Mouse (Mus musculus): Measurements from ENCODE around the gene Grin1.

The Grin1 gene

DNA sequence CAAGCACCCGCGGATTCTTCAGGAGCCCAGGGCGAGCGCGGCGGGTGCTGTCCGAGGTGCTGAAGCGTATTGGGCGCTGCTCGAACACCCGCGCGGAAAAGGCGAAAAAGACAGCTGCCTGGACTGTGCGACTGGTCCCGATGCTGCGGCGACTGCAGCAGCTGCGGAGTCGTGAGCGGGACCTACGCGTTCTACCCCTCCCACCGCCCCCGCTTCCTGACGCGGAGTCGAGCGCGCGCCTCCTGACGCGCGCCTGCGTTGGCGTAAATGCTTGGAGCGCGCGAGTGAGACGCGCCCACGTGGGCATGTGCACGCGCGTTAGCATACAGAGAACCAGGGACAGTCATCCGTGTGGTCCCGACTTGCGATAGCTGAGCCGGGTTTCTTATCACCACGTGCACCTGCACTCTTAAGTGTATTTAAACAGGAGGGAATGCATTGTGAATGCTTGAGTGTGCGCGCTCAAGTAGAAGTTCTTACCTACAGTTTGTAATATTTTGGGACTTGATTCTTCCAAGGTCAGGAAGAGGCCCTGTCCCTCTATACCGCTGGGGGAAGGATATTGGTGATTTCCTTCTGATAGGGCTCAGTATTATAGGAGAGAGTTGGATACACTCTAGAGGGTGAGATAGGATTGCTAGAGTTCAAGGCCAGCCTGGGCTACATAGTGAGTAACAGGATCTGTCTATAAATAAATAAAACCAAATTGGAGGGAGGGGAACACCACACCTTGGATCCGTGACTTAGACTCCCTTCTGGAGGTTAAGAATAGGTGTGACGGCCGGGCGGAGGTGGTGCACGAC lies at the start of gene Grin1:
Grin1 (minus strand) TSS at position 217 of the 803 bp plus-strand sequence.
- peak; percentile 92 for DNase-seq (ENCODE audit: low spot score in 2 of 2)

DNA sequence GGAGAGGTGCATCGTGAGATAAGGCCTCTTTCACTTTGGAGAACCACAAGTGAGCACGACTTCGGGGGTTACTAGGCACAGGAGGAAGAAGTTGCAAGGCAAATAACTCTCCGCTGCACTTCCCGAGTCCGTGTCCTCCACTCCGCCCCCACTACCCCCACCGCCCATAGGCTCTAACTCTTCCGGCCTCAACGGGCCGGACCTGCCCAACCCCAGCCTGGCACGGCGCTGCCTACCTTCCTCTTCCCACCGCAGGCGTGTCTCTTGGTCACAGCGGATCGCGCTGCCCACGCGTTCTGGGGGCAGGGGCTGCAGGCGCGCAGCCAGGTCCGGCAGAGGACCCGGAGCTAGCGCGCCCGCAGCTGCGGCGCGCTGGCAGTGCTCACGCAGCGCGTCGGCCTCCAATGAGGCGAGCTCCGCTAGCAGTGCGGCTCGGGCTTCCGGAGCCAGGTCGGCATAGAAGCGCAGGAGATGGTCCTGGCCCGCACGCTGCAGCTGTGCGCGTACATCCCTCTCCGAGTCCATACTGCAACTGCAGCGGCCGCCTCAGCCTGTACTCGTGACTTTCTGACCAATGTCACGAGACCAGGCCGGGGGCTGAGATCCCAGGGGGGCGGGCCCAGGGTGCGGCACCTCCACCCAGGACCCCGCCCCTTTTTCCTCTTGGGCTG lies 46.2 kb upstream of the Grin1 start, which contains the start of gene Uap1l1:
Uap1l1 (minus strand) TSS at position 592 of the 671 bp plus-strand sequence.
- peak; percentile 36 to 48 for DNase-seq (ENCODE audit: low spot score in 2 of 2)

DNA sequence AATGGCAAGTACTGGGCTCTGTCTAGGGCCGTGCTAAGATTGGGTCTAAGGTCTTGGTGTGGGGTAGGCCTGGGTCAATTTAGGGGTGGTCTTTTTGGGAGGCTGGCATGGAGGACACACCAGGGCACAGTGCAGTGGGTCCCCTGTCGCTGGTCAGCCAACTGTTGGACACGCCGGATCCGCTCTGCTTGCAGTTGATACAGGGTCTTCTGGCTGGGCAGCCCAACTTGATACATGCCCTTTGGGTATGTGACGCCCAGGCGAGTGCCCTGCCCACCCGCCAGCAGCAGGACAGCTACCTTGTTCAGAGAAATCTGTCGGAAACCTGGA lies 45.7 kb upstream of the Grin1 start:
- no peak for DNase-seq (ENCODE audit: low spot score in 2 of 2)

DNA sequence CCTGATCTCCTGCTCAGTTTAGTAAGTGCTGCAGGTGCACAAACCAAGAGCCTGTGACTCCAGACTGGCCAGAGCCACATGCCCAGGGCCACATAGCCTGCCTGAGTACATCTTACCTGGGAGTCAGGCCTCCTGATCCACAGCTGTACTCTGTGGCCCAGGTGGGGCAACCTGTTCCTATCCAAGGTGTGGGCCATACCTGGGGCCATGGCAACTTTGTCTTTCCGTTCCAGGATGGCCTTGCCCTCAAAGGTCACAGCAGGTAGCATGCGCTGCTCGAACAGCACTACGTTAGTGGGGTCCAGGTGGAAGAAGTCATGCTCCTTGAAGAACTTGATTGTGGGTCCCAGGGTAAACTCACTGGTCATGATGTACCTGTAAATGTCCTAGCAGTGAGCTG lies 45.3 kb upstream of the Grin1 start:
- no peak for DNase-seq (ENCODE audit: low spot score in 2 of 2)

DNA sequence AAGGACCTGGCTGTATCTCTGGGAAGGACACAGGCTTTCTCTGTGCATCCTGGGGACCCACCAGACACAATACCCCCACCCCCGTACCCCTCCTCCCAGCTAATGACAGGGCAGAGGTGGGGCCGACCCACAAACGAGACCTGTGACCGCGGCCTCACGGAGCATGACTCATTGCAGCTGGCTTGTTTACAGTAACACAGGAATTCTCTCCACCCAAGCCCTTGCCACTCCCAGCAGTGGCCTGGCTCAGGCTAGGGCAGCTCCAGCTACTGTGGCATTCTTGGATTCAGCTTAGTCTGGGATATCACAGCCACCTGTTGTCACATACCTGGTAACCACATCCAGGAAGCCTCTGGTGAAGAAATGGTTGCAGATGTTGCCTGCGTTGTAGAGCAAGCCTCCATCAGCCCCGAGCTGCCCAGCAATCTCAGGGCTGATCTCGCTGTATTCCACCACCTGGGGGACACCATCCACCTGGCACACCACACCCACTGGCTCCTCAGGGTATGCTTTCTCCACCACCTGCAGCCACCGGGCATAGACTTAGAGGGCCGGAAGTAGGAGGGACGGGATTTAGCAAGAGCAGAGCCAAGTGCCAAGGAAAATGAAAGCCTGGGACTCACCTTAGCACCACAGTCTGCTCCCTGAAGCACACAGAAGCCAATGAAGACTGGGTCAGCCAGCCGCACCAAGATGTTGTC lies 44.6 kb upstream of the Grin1 start:
- no peak for DNase-seq (ENCODE audit: low spot score in 2 of 2)

DNA sequence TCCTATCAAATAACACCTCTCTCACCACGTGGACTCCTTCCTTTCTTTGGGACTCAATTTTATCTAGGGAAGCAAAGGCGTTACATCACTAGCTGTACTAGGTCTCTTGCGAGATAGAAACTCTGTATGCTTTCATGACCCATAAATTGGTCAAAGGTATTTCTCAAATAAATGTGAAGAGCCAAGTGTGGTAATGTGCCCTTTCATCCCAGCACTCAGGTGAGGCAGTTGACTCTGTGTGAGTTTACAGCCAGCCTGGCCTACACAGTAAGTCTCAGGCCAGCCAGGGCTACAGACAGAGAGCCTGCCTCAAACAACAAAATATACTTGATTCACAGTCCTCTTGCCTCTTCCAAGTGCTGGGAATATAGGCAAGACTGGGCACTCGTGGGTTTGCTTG lies 40.9 kb upstream of the Grin1 start:
- DNase-seq (ENCODE audit: low spot score in 2 of 2) = no peak

DNA sequence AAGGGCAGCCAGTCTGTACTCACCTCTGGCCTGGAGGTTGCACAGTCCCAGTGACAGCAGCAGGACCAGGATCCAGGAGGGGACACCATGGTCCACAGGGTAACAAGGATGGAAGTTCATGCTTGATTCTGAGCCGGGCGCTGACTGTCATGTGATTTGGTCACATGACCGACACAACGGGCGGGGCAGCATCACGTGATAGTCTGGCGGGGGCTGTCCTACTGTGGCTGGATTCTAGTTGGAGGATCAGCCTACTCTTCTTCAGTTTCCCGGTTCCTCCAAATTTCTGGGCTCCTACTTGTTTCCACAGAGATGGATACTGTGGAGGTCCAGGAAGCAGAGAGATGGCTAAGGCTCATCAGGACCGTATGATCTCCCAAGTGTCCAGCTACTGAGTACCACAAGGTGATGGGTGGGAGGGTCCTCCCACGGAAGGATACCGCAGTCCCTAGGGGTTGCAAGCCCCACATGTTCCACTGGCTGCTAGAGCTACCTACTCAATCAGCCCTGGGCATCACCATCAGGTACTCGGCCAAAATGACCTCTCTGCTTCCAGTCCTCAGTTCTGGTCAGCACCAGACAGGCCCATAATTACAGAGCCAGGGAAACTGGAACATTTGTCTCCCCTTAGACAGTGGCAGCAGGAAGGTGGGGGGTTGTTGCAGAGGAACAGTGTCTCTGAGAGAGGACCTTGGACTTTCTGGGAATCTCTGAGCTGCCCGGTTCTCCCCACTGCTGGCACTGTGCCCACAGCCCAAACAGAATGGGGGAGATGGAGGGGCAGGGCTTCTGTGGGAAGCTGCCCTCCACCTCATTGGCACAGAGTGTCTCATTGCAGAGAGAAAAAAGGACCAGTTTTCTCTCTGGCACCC lies 37.5 kb upstream of the Grin1 start, which contains the start of gene Dpp7:
Dpp7 (minus strand) TSS at position 152 of the 872 bp plus-strand sequence.
- DNase-seq (ENCODE audit: low spot score in 2 of 2) = peak; percentile 73 to 79

DNA sequence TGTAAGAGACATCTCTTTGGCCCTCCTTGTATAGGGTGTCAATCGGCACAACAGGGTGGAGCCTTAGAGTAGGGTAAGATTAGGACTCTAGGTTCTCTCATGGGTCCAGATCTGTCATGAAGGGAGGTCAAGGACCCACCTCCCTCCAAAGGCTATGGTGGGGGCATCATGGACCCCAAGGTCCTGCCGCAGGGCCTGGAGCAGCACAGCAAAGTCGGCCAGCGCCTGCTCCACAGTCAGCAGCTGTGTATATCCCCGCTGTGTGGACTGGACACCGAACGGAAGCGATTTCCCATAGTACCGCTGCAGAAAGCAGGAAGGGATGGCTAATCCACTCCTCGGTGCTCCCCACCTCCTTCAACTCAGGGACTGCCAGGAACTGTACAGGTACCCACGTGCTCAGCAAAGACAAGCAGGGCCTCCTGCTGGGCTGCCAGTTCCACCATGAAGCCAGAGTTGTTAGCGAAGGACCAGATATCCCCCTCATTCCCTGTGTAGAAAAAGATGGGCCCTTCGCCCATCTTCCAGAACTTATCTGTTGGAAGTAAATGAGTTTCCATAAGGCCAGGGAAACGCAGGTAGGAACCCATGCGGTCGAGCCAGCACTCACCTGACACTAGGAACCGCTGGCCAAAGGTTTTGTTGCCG lies 36.6 kb upstream of the Grin1 start:
- DNase-seq (ENCODE audit: low spot score in 2 of 2) = no peak

DNA sequence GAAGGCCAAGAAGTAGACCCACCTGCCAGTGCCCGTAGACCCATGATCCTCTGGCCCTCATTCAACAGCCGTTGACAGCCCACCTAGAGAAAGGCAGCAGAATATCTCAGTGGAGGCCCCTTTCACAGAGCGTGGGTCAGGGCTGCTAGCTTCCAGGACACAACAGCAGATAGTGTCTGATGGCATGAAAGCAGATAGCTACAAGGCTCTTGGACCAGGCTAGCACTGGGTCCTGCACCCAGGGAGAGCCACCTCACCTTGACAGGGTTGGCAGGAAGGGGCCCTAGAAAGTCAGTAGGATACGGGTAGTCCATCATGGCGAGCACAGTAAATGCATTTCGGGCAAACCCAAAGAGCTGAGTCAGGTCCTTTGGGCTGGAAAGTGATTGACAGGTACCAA lies 35.2 kb upstream of the Grin1 start:
- no peak for DNase-seq (ENCODE audit: low spot score in 2 of 2)

DNA sequence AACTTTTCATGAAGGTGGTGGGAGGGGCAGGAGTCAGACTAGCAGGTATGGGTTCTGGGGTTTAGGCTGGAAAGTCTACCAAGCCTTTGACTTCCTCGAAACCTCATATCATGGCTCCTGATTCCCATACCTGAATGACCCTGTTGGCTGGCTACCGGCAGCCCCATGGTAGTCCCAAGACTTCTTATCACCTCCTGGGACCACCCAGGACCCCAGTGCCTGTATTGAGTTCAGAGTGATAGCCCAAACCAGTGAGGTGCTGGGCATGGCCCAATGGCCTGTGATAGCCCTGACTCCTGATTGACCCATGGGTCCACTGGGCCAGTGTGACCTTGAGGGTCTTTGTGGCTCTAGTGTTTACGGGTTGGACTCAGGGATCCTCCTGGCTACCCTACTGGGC lies 31.7 kb upstream of the Grin1 start:
- no peak for DNase-seq (ENCODE audit: low spot score in 2 of 2)

DNA sequence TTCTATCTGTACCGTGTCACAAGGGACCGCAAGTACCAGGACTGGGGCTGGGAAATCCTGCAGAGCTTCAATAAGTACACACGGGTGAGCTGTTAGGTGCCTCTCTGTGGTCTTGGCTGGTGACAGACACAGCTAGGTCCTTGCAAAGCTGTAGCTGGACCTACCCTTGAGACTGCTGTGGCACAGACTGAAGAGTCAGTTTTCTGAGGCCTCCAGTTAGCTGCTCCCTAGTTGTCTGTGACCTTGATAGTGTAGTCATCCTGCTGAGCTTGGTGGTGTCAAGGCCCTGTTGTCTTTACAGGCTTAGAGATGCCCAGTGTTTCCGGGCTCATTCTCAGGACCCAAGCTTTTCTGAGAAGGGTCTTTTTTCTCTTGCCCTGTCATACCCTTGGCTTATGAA lies 30.5 kb upstream of the Grin1 start:
- DNase-seq (ENCODE audit: low spot score in 2 of 2) = no peak

DNA sequence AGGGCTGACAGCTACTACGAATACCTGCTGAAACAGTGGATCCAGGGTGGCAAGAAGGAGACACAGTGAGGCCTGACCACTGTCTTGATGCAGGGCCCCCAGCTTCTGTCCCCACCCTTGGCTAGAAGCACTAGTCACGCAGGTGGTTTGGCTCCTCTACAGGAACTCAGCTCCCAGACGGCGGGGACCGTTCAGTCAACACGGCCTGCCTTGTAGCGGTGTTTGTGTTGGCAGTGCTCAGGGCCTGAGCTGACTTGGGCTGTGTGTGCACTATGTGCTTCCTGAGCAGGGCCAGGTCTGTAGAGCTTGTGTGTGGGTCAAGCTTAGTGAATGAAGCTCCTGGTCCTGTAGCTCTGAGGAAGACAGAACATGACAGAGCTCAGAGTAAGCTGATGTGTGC lies 29.2 kb upstream of the Grin1 start:
- DNase-seq (ENCODE audit: low spot score in 2 of 2) = no peak

DNA sequence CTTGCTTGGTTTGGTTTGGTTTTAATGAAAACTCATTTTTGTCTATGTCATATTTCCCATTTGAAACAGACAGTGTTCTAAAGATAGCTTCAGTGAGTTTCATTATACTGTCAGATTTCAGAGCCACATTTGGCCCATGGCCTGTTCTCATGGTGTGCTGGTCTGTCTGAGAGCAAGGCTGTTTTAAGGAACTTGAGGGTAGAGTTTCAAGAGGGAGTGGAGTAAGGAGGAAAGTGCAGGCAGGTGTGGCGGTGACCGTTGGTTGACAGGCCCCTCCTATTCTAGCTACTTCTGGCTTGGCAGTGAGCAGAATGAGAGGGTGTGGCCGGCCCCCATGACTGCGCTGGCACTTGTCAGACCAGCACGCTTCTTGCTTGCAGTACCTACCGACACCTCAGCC lies 19.3 kb upstream of the Grin1 start:
- no peak for DNase-seq (ENCODE audit: low spot score in 2 of 2)

DNA sequence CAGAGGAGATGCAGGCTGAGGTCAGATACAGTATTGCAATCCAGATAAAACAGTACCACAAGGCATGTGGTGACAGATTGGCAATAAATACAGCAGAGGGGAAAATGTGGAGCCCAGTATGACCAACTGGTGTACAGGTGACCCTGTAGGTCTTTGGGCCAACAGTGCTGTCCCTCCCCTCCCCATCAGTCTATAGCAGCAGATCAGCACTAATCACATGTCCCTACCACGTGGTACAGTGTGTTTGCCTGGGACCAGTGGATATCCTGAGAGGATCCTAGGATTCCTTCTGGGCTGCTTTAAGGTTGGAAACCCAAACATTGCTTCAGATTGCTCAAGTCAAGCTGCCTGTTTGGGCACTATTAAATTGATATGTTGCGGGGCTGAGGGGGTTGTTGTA lies 14.6 kb upstream of the Grin1 start:
- no peak for DNase-seq (ENCODE audit: low spot score in 2 of 2)

DNA sequence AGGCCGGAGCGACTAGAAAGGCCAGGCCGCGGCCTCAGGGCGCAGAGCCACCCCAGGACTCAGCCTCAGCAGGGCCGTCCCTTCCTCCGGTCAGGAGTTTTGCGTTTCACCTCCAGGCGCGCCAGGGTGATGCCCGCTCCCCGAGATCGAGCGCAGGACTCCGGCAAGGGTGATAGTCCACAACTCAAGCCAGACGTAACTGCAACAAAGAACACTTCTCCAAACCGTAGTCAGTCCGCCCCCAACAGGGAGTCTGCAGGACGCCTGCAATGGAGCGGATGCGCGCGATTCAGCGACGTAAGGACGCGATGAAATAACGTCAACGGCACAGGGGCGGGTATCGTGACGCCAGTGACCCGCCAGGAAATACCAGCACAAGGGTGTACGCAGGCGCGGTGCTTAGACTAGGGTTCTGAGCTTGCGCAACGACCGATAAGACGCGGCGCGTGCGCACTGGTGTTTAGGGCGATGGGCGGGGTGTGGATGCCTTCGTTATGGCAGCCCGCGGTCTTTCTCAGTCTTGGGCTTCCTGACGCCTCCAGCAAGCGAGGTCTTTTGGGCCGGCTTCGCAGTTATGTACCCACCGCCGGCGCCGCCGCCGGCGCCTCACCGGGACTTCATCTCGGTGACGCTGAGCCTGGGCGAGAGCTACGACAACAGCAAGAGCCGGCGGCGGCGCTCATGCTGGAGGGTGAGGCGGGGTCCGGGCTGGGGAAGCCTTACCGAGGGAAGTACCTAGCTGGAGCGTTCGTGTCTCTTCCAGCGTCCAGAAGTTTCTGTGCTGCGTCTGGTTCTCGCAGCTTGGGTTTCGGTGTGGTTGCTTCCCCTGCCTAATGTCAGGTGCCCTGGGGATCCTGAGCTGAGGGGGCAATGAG lies 13.5 kb upstream of the Grin1 start, which contains the start of gene Man1b1:
Man1b1 (plus strand) TSS at position 53 of the 875 bp plus-strand sequence.
- peak; percentile 99 for DNase-seq (ENCODE audit: low spot score in 2 of 2)

DNA sequence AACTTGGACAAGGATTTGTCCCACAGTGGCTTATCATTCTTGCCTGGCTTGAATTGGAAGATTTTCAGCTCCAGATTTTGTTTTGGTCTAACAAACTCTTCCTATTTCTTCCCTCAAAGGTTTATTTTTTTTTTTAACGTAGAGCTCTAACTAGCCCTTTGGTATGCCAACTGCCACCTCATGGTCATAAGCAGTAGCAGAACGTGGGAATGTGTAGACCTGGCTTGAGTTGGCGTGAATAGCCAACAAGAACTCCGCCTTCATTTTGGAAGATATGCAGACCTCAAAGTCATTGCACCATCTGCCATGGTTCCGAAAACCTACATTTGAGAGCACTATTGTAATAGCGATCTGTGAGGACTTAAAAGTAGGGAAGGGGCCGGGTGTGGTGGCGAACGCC lies 12.5 kb upstream of the Grin1 start:
- no peak for DNase-seq (ENCODE audit: low spot score in 2 of 2)

DNA sequence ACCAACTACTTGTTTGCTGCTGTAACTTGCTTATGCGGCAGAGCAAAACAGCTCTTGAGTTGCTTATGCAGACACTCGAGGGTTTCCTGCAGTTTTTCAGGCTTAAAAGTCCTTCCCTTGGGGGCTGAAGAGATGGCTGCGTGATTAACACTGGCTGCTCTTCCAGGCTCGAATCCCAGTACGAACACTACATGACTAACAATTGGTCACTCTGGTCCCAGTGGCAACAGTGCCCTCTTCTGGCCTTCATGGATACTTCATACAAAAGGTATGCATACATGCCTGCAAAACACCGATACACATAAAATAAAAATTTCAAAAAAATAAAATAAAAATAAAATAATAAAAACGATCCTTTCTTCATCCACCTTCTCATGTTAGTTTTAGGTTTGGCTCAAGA lies 9.5 kb upstream of the Grin1 start:
- DNase-seq (ENCODE audit: low spot score in 2 of 2) = no peak

DNA sequence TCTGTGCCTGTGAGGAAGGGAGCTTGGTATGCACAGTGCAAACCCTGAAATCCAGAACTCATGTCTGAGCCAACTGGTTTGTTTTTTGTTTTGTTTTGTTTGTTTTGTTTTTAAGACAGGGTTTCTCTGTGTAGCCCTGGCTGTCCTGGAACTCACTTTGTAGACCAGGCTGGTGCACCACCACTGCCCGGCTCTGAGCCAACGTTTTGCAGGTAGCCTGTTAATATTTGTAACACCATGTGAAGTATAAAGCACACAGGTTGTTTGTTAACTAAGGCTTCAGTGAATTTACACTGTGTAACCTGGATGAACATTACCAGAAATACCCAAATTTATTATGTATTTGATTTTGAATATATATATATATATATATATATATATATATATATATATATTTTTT lies 7.0 kb upstream of the Grin1 start:
- DNase-seq (ENCODE audit: low spot score in 2 of 2) = no peak

DNA sequence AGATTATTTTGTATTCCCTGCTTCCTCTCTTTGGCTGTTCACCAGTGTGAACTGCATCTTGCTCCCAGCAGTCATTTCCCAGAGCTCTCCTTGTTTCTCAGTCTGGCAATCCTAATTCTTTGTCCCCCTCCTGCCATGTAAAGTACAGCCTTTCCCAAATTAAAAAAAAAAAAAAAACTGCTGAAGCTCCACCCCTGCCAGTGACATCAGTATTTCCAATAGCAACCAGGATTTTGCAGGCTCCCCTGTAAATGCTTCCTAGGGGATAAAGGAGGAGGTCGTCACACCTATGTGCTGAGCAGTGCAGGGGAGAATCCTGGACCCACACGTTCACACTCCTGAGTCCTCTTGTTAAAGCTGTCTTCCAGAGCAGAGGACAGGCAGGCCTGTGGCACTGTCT lies 1.1 kb upstream of the Grin1 start:
- no peak for DNase-seq (ENCODE audit: low spot score in 2 of 2)
